Mouse (Mus musculus) megakaryocyte, embryonic 14.5 days (primary cell): ENCODE results near the gene Ifnlr1.

Experiments used
- FLI1 ChIP-seq: IDR thresholded peaks from 2 replicates; pipeline ENCODE4 v1.6.1; 2012; ENCODE audit warnings: low read length, inconsistent platforms, mixed read lengths
- GATA1 ChIP-seq: IDR thresholded peaks from 3 replicates; pipeline ENCODE4 v1.6.1; 2012; ENCODE audit warnings: mixed read lengths, low read length, inconsistent platforms, borderline replicate concordance

DNA sequence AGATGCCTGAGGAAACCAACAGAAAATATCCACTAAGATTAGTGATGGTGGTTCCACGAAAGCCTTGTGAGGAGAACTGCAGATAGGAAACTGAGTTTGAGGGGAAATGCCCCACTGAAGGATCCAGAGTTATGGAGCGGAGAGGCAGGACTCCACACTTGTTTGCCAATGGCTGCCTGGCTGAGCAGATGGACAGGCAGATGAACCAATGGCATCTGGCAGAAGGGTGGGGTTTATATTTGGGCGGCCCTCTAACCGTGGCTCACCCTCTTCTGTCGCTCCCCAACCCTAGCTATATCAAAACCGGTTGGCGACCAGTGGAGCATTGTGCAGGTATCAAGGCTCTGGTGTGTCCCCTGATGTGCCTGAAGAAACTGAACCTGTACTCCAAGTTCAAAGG lies 12.4 kb downstream of the Ifnlr1 start:
- TF ChIP-seq GATA1 (no peak), FLI1 (no peak)
